Mouse (Mus musculus) regulatory T cell (primary cell): Measurements from ENCODE around the gene Cers6.

Experiments
- in situ Hi-C: fragments of 300-600 bp; cut with MboI, MseI; formaldehyde crosslinking; loops from one replicate; pipeline ENCODE4 v1.15.1; 2025; ENCODE audit warnings: high pct_unique_total_duplicates

Gene Cers6

GRCm38 (mm10) chr2:69150841-69151240 lies 289.6 kb downstream of the Cers6 start:
- in situ Hi-C loops: no loop called here

GRCm38 (mm10) chr2:69155861-69156260 lies 294.6 kb downstream of the Cers6 start:
- in situ Hi-C loops: no loop called here

GRCm38 (mm10) chr2:69156283-69156682 lies 295.0 kb downstream of the Cers6 start:
- in situ Hi-C loops: no loop called here

DNA sequence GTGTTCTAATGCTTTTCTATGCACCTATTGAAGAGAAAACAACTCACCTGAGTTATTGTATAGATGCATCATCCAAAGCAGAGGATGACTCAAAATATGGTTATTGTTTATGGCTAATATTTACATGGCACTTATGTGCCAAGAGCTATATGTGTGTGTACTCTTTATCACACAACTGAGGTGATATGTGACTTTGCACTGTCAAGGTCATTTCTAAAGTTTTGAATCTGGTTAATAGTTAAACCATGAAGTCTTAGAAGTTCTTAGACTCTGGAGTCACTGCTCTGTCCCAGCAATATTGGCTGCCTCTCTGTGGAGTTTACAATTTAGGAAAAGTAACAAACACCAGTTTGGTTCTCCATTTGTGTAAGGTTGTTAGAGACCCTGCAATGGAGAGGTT lies 297.7 kb downstream of the Cers6 start:
- in situ Hi-C loops: no loop called here
